Mouse (Mus musculus) heart, embryonic 14.5 days (tissue): ENCODE measurements around the gene Tex19.2. TPM values are rescaled to one million over a fixed set of nuclear protein-coding genes. Genes with fewer than 3 reads are reported as not detected.

Source experiments
- ATAC-seq: fragments of 200-750 bp; cut with Nextera tagmentation; 2 replicates; pipeline ENCODE4 v1.8.0; 2017; ENCODE audit warnings: low read depth, moderate TSS enrichment; ENCODE audit not compliant: insufficient number of reproducible peaks, insufficient read depth, low FRiP score
- H3K27ac ChIP-seq, 2 experiments: fragments of 200-500 bp in 1 of 2; fragments of 300-500 bp in 1 of 2; sonication (generic) in 1 of 2; replicated peaks in 1 of 2; 2 replicates each; pipeline ENCODE4 v1.5.1; 2012 to 2014; ENCODE audit warnings: low read depth in 2 of 2, low read length in 2 of 2, control low read depth in 1 of 2, mild to moderate bottlenecking in 1 of 2, mixed read lengths in 1 of 2; ENCODE audit not compliant: control insufficient read depth in 1 of 2, insufficient read depth in 1 of 2
- H3K27me3 ChIP-seq: fragments of 300-500 bp; sonication (generic); 2 replicates; pipeline ENCODE4 v1.6.1; 2014; ENCODE audit warnings: mild to moderate bottlenecking, low read length, control low read depth; ENCODE audit not compliant: control insufficient read depth, insufficient read depth
- H3K36me3 ChIP-seq: fragments of 300-500 bp; sonication (generic); 2 replicates; pipeline ENCODE4 v1.6.1; 2014; ENCODE audit warnings: mild to moderate bottlenecking, control low read depth, low read length, mixed read lengths; ENCODE audit not compliant: control insufficient read depth, insufficient read depth
- H3K4me1 ChIP-seq, 2 experiments: fragments of 200-500 bp in 1 of 2; fragments of 300-500 bp in 1 of 2; sonication (generic) in 1 of 2; 2 replicates each; pipeline ENCODE4 v1.6.1; 2012 to 2014; ENCODE audit warnings: low read length in 2 of 2, control low read depth in 1 of 2, mixed read lengths in 1 of 2; ENCODE audit not compliant: control insufficient read depth in 2 of 2, insufficient read depth in 2 of 2
- H3K4me2 ChIP-seq: fragments of 300-500 bp; sonication (generic); 2 replicates; pipeline ENCODE4 v1.6.1; 2014; ENCODE audit warnings: mild to moderate bottlenecking, low read length
- H3K4me3 ChIP-seq, 2 experiments: fragments of 200-500 bp in 1 of 2; fragments of 300-500 bp in 1 of 2; sonication (generic) in 1 of 2; 2 replicates each; pipeline ENCODE4 v1.5.1; 2012 to 2014; ENCODE audit warnings: low read length in 2 of 2, mild to moderate bottlenecking in 2 of 2, control low read depth in 1 of 2, low read depth in 1 of 2, moderate library complexity in 1 of 2; ENCODE audit not compliant: control insufficient read depth in 1 of 2, insufficient read depth in 1 of 2
- H3K9ac ChIP-seq: fragments of 300-500 bp; sonication (generic); 2 replicates; pipeline ENCODE4 v1.6.1; 2014; ENCODE audit warnings: mild to moderate bottlenecking, low read length
- H3K9me3 ChIP-seq: fragments of 300-500 bp; sonication (generic); 2 replicates; pipeline ENCODE4 v1.6.1; 2016; ENCODE audit warnings: low read length, control low read depth; ENCODE audit not compliant: control insufficient read depth
- WGBS: fragments of 180-500 bp; shearing (Covaris S2); extraction: QIAGEN DNeasy Blood & Tissue Kit; methylation state at CpG from one replicate; pipeline ENCODE4 v1.1.7; 2014; 5-methylcytosine and 5-hydroxymethylcytosine counted together
- polyA plus RNA-seq: library from polyadenylated mRNA; unstranded; fragments of >200 nt; fragmentation: Nextera tagmentation; extraction: Ambion mirVana; gene quantifications from 2 replicates; pipeline ENCODE4 v1.2.1, GENCODE M21; 2014

The Tex19.2 gene
- polyA plus RNA-seq, 1 experiment from 2014 or later, result not detected

DNA sequence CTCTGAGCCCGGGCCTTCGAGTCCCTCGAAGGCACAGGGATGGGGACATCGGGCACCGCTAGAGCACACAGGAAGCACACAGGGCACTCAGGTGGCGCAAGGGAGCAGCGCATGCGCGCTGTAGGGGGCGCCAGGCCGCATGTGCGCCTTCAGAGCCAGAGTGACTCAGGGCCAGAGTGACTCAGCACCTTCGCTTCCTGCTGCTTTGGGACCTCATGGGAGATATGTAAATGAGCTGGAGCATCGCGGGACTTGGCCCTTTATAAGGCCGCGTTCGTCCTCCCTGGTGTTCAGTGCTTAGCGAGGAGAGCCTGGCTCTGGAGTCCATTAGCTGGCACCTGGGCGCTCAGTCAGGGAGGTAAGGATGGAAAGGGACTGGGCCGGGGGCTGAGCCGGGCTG is 27.4 kb upstream of the Tex19.2 start, which contains the start of gene Tex19.1:
Tex19.1 (plus strand) TSS at position 279 of the 400 bp plus-strand sequence.
- no peak within 1 kb of the TSS for H3K4me2 ChIP-seq
- no peak within 1 kb of the TSS for H3K9ac ChIP-seq
- H3K36me3 ChIP-seq, result no peaks in the 10 kb centered on the region
- H3K4me1 ChIP-seq, result no peaks in the 10 kb centered on the region
- no peaks in the 10 kb centered on the region for H3K27me3 ChIP-seq
- H3K27ac ChIP-seq, result no peak within 1 kb of the TSS
- no peaks in the 10 kb centered on the region for H3K9me3 ChIP-seq
- no peak for ATAC-seq
- 90% methylated on average over 21 of the region's 22 CpGs for WGBS
- no peak within 1 kb of the TSS for H3K4me3 ChIP-seq

- no peak overlapping the region for H3K27ac ChIP-seq
- 77% methylated on average over 9 of the region's 9 CpGs for WGBS
- no peak for ATAC-seq
These were observed 25.0 kb upstream of the Tex19.2 start for GRCm38 (mm10) chr11:121143325-121144015.

GRCm38 (mm10) chr11:121138732-121139131 is 20.3 kb upstream of the Tex19.2 start:
- H3K9me3 ChIP-seq, result no peaks in the 10 kb centered on the region
- no peak overlapping the region for H3K4me2 ChIP-seq
- no peak overlapping the region for H3K27ac ChIP-seq
- H3K36me3 ChIP-seq, result no peaks in the 10 kb centered on the region
- WGBS, result 30% methylated on average over 6 of the region's 6 CpGs
- no peak for ATAC-seq
- no peaks in the 10 kb centered on the region; a peak in 2 of 4 replicates for H3K4me1 ChIP-seq
- no peak overlapping the region for H3K9ac ChIP-seq
- no peak overlapping the region for H3K4me3 ChIP-seq
- no peaks in the 10 kb centered on the region for H3K27me3 ChIP-seq

More at GRCm38 (mm10) chr11:121143325-121144015, 25.0 kb upstream of the Tex19.2 start:
- H3K36me3 ChIP-seq, result no peaks in the 10 kb centered on the region
- no peaks in the 10 kb centered on the region for H3K9me3 ChIP-seq
- no peak overlapping the region for H3K4me2 ChIP-seq
- H3K9ac ChIP-seq, result no peak overlapping the region
- H3K4me3 ChIP-seq, result no peak overlapping the region
- H3K27me3 ChIP-seq, result no peaks in the 10 kb centered on the region
- no peaks in the 10 kb centered on the region; a peak in 1 of 4 replicates for H3K4me1 ChIP-seq

DNA sequence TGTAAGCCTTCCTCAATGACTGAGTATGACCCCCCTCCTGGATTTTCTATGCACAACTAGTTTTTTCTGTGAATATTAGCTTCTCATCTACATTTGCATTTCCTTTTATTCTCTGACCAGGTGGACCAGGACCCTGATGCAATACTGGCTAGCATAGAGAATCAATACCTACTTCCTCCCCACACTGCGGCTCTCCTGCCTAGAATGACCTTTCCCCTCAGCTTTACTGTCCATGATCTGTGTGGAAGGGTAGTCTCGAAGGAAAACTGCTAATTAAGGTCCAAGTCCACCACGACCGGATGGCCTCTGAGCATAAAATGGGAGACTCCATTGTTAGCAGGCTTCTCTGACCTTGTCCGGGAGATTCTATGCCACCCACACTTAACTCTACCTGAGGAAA is 19.2 kb upstream of the Tex19.2 start:
- no peaks in the 10 kb centered on the region for H3K9me3 ChIP-seq
- ATAC-seq, result no peak
- H3K4me1 ChIP-seq, result no peaks in the 10 kb centered on the region; a peak in 2 of 4 replicates
- 90% methylated on average over 5 of the region's 5 CpGs for WGBS
- no peak overlapping the region for H3K4me3 ChIP-seq
- no peaks in the 10 kb centered on the region for H3K36me3 ChIP-seq
- no peak overlapping the region for H3K27ac ChIP-seq
- H3K27me3 ChIP-seq, result no peaks in the 10 kb centered on the region
- no peak overlapping the region for H3K9ac ChIP-seq
- H3K4me2 ChIP-seq, result no peak overlapping the region

DNA sequence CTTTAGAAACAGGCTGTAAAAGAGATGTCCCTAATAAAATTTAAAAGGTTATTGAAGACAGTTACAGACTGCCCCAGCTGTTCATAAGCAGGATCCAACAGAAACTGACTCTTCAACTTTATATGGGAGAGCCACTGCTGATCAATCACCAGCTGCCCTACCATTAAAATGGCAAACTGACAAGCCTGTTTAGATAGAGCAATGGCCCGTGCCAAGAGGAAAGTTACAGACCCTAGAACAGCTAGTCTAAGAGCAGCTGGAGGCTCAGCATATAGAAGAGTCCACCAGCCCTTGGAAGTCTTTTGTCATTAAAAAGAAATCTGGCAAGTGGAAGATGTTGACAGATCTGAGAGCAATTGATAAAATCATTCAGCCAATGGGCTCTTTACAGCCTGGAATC is 16.1 kb upstream of the Tex19.2 start:
- H3K27ac ChIP-seq, result no peak overlapping the region
- H3K9ac ChIP-seq, result no peak overlapping the region
- H3K27me3 ChIP-seq, result no peaks in the 10 kb centered on the region
- no peak overlapping the region for H3K4me3 ChIP-seq
- H3K9me3 ChIP-seq, result no peaks in the 10 kb centered on the region
- no peaks in the 10 kb centered on the region; a peak in 1 of 4 replicates for H3K4me1 ChIP-seq
- no peak for ATAC-seq
- 26% methylated on average over 1 of the region's 1 CpGs for WGBS
- no peak overlapping the region for H3K4me2 ChIP-seq
- H3K36me3 ChIP-seq, result no peaks in the 10 kb centered on the region

DNA sequence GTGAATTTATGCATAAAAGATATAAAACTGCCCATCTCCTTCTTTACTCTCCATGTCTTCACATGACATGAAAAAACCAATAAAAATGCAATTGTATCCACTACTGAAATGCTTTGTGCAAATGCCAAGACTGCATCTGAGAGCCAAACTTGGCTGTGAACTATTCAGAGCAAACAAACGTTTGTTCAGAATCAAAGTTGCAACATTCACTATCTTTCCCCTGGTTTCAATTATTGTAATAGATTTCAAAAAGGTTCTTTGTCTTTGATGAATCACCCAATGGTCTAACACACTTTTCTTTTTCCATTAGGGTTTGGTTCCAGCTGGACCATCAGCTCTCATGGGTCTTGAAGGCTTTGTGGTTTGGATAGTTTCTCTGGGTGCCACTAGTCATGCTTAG is 11.1 kb upstream of the Tex19.2 start:
- no peaks in the 10 kb centered on the region for H3K36me3 ChIP-seq
- no peaks in the 10 kb centered on the region for H3K27me3 ChIP-seq
- 74% methylated on average over 1 of the region's 1 CpGs for WGBS
- H3K4me1 ChIP-seq, result peaks cover 3 to 4% of the 10 kb centered on the region in 2 experiments; a peak in 3 of 4 replicates
- ATAC-seq, result no peak
- no peak overlapping the region for H3K27ac ChIP-seq
- no peak overlapping the region for H3K9ac ChIP-seq
- no peaks in the 10 kb centered on the region for H3K9me3 ChIP-seq
- H3K4me3 ChIP-seq, result no peak overlapping the region
- no peak overlapping the region for H3K4me2 ChIP-seq

DNA sequence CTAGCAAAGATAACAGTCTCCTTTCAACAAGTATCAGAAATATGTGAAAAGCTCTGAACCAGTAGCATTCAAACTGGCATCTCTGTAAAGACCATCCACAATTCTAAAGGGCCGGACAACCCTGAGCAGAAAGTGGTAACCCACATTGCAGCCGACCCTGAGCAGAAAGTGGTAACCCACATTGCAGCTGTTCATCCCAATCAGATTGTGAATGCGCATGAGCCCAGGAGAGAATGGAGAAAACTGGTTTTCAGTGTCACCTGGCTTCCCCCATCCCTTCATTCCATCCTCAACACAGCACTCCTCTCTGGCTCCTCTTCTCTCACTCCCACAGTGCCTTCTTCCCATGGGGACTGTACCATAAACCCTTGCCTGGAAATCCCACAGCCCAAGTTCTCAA is 9.0 kb upstream of the Tex19.2 start:
- Histone ChIP-seq H3K27me3 (no peaks in the 10 kb centered on the region), H3K36me3 (no peaks in the 10 kb centered on the region), H3K9me3 (no peaks in the 10 kb centered on the region), H3K4me2 (no peak overlapping the region), H3K9ac (no peak overlapping the region), H3K4me3 (no peak overlapping the region), H3K4me1 (peaks cover 3 to 6% of the 10 kb centered on the region in 2 experiments; a peak in 3 of 4 replicates), H3K27ac (no peak overlapping the region)
- no peak for ATAC-seq
- WGBS, result 79% methylated on average over 3 of the region's 3 CpGs

DNA sequence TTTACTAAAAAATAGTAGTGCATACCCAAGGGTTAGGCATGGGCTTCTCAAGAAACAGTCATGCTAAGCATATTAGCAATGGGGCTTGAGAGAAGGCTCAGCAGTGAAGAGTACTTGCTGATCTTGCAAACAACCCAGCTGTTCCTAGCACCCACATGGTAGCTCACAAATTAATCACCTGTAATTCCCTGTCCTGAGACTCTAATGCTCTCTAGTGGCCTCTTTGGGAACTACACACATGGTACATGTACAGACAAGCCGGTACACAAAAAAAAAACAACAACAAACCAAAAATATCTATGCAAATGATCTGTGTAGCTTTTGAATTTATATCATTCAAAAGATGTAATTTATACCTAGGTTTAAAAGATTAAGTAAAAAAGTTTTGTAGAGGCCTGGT is 7.9 kb upstream of the Tex19.2 start:
- no peak overlapping the region for H3K4me3 ChIP-seq
- H3K36me3 ChIP-seq, result no peaks in the 10 kb centered on the region
- H3K9ac ChIP-seq, result no peak overlapping the region
- no peaks in the 10 kb centered on the region for H3K27me3 ChIP-seq
- no peak overlapping the region for H3K4me2 ChIP-seq
- WGBS, result 79% methylated on average over 1 of the region's 1 CpGs
- no peaks in the 10 kb centered on the region for H3K9me3 ChIP-seq
- ATAC-seq, result no peak
- peaks cover 7 to 16% of the 10 kb centered on the region in 2 experiments for H3K4me1 ChIP-seq
- H3K27ac ChIP-seq, result no peak overlapping the region
